Mouse (Mus musculus) monocyte, adult 2 months (primary cell): Measurements from ENCODE around the gene Ulbp1.
"Not testable (repeated sequence)": the region's sequence is repeated elsewhere in the genome, so short reads cannot be mapped to it uniquely, and the experiment has no call there.

ENCODE experiments used
- DNase-seq, 2 experiments: peaks; one replicate each; pipeline ENCODE4 v3.0.0; 2022; ENCODE audit warnings: low spot score in 2 of 2, low read depth in 1 of 2

The Ulbp1 gene

GRCm38 (mm10) chr10:7473197-7473889 is at the start of gene Ulbp1:
Ulbp1 (minus strand) TSS chr10:7473638.
- peak; percentile 30 to 40 for DNase-seq

DNA sequence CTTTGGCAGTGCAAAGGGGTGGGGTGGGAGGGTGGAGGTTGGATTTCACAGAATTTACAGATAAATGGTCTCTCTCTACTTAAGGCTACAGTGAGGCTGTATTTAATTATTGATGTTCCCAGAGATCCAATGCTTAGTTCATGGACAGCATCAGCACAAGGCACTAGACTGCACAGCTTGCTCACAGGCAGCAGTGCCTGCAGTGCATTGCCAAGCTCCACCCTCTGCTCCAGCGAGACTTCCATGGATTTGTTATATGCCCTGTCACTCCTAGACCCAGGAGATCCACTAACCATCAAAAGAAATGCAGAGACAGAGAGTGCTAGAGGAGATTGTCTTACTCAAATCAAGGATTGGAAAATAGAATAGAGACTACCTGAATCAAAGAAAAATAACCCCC is 24.7 kb upstream of the Ulbp1 start:
- DNase-seq: not testable (repeated sequence)

DNA sequence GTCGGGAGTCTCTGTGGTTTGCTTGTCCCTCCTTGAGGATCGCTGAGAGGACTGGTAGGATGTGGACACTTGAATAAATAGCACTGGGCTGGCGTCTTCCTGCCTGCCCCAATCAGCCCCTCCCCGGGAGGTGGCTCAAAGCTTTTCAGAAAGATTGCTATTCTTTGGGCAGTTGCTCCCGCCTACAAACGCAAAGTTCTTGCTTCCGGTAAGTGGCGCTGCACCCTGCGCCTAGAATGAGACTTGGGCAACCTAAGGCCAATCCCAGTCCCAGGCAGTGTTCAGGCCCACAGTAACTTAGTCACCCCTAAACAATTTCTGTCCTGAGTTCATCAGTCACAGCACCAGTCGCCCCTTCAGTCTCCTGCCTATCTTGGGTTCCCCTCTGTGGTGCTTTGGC is 18.9 kb upstream of the Ulbp1 start:
- not testable (repeated sequence) for DNase-seq

DNA sequence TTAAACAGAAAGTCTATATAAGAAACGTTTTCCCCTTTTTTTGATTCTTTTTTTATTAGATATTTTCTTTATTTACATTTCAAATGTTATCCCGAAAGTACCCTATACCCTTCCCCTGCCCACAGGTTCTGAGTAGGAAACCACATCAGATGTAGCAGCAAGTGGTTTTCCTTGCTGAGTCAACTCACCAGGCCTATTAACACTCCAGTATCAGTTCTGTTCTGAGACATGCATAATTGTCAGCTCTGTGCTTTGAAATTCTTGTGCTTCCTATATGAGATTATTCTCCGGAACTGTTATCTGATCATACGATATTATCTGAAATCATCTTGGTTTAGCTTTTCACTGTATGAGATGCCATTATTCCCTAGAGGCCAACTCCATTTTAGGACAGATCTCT is 10.2 kb upstream of the Ulbp1 start:
- DNase-seq: no peak

- not testable (repeated sequence) for DNase-seq
These were observed 787 bp upstream of the Ulbp1 start for GRCm38 (mm10) chr10:7474225-7474624.

- DNase-seq: no peak
These were observed 1.8 kb downstream of the Ulbp1 start for GRCm38 (mm10) chr10:7471664-7472063.

- no peak for DNase-seq
These were observed 3.0 kb downstream of the Ulbp1 start for GRCm38 (mm10) chr10:7470457-7470856.

DNA sequence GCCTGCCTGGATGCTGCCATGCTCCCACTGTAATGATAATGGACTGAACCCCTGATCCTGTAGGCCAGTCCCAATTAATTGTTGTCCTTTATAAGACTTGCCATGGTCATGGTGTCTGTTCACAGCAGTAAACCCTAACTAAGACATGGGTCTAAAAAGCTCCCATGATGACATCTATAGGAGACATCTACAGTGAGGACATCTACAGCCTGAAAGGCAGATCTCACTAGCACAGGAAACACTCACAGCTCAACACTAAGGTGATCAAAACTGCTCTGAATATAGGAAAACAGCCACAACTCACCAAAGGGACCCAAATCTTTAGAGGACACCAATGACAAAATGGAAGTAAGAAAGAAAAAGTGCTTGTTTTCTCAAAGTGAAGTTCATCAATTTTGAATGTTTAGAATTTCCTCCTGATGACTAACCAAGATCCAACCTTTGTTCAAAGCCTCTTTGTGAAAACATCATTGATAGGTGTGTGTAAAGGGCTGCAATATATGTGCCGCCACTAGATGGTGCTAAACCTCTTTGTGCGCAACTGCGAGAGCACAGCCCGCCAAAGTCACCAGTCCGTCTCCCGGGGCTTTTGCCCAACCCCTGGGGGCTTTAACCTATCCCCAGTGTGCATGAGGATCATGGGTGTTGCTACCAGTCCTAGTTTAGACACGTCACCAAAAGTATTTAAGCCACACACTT is 3.6 kb downstream of the Ulbp1 start:
- DNase-seq: peak; percentile 18 to 37

GRCm38 (mm10) chr10:7462006-7462405 is 11.4 kb downstream of the Ulbp1 start:
- no peak for DNase-seq

DNA sequence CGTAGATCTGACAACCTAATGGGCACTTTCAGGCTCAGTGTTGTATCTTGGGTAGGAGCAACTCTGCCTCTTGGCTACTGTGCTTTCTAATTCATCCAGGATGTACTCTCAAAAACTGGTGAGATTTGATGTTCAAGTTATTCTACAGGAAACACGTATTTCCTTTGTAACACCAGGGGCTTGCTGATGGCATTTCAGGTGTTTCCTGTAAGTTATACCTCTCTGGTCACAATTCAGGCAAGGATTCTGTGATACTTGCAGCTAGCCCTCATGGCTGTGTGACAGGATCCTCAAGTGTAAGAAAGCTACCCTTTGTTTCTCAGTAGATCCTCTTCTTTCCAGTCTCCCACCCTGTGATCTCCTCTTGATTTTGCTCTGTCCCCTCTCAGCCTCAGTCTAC is 34.5 kb downstream of the Ulbp1 start:
- DNase-seq: no peak

GRCm38 (mm10) chr10:7393143-7394035 is 80.0 kb downstream of the Ulbp1 start:
- no peak for DNase-seq

DNA sequence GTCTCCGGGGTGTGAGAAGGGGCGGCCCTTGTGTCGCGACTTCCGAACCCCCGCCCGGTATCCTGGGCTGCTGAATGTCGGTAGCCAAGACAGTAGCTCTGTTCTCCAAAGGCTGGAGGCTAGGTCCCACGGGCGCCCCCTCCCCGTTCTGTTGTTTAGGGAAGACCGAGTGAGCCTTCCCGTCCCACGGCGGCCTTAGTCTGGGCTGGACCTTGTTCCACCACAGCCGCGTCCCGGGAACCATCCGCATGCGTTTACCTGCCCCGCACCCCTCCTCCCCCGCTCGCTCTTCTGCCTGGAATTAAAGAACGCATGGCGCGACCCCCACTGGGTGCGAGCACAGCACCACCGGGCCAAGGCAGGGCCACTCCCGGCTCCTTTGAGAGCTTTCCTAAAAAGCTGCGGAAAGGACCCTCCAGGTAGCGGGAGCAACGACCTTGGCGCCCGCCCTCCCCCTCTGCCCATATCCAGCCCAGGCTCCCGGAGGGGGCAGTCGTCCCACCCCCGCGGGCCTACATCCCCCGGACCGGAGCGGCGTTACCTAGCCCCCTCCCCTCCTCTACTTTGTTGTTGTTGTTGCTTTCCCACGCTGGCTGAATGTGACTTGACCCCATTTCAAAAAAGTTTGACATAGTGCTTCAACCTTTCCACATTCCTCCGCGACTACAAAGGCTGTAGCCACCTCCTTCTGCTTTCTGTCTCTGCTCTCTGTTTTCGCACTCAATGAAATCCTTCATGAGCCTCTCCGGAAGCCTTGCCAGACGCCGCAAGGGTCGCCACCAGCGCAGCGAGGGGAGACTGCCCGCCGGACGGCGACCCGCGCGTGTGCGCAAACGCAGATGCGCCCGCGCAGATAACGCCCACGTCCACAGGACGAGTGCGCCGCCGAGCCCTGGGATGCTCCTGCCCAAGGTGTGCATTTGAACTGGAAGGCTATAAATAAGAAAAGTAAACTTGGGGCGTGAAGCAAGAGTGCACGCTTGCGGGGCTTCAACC is 81.2 kb downstream of the Ulbp1 start:
- DNase-seq: no peak

- DNase-seq: no peak
These were observed 81.9 kb downstream of the Ulbp1 start for GRCm38 (mm10) chr10:7391561-7391934.

DNA sequence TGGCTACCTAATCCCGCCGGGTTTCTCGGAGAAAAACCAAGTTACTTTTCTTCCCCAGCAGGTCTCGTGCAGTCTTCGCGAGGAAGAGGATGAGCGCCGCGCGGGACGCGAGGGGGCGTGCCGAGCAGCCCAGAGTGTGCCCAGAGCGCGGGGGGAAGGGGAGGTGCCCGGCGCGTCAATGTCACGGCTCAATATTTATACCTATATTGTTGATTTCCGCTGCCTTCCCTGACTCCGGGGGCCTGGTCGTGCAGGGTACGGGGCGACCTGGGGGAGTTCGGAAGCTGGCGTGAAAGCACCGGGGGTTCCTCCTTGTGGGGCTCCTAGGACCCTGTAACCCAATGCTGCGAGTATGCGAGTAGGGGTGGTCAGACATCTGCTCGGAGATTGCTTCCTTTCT is 82.3 kb downstream of the Ulbp1 start:
- no peak for DNase-seq
